Mouse (Mus musculus) liver, embryonic 15.5 days (tissue): ENCODE measurements at regions not wholly inside any gene's neighbourhood (a gene's known extent, or its start where the extent isn't known, plus 50 kb on each side); places are given as distances from the start of the nearest gene placed in this dataset.

ENCODE experiments used
- ATAC-seq: fragments of 200-750 bp; cut with Nextera tagmentation; 2 replicates; pipeline ENCODE4 v1.8.0; 2017; ENCODE audit warnings: moderate number of reproducible peaks, mild to moderate bottlenecking, moderate library complexity; ENCODE audit not compliant: insufficient read depth
- H3K27ac ChIP-seq: fragments of 300-500 bp; sonication (generic); replicated peaks from 2 replicates; pipeline ENCODE4 v1.5.1; 2015; ENCODE audit warnings: mild to moderate bottlenecking, inconsistent platforms
- H3K27me3 ChIP-seq: fragments of 300-500 bp; sonication (generic); 2 replicates; pipeline ENCODE4 v1.6.1; 2015; ENCODE audit warnings: mild to moderate bottlenecking, inconsistent platforms
- H3K36me3 ChIP-seq: fragments of 300-500 bp; sonication (generic); replicated peaks from 2 replicates; pipeline ENCODE4 v1.6.1; 2015; ENCODE audit warnings: moderate library complexity, mild to moderate bottlenecking, inconsistent platforms
- H3K4me1 ChIP-seq: fragments of 300-500 bp; sonication (generic); replicated peaks from 2 replicates; pipeline ENCODE4 v1.6.1; 2015; ENCODE audit warnings: inconsistent platforms
- H3K4me2 ChIP-seq: fragments of 300-500 bp; sonication (generic); 2 replicates; pipeline ENCODE4 v1.6.1; 2015; ENCODE audit warnings: moderate library complexity, mild to moderate bottlenecking, inconsistent platforms
- H3K4me3 ChIP-seq: fragments of 300-500 bp; sonication (generic); replicated peaks from 2 replicates; pipeline ENCODE4 v1.5.1; 2015; ENCODE audit warnings: mild to moderate bottlenecking, inconsistent platforms
- H3K9ac ChIP-seq: fragments of 300-500 bp; sonication (generic); 2 replicates; pipeline ENCODE4 v1.6.1; 2015; ENCODE audit warnings: moderate library complexity, mild to moderate bottlenecking, inconsistent platforms
- H3K9me3 ChIP-seq: fragments of 300-500 bp; sonication (generic); replicated peaks from 2 replicates; pipeline ENCODE4 v1.6.1; 2016; ENCODE audit warnings: inconsistent platforms
- WGBS: fragments of 180-500 bp; shearing (Covaris S2); methylation state at CpG from one replicate; pipeline ENCODE4 v1.1.7; 2015; ENCODE audit warnings: mixed read lengths; ENCODE audit not compliant: insufficient replicate concordance; 5-methylcytosine and 5-hydroxymethylcytosine counted together

DNA sequence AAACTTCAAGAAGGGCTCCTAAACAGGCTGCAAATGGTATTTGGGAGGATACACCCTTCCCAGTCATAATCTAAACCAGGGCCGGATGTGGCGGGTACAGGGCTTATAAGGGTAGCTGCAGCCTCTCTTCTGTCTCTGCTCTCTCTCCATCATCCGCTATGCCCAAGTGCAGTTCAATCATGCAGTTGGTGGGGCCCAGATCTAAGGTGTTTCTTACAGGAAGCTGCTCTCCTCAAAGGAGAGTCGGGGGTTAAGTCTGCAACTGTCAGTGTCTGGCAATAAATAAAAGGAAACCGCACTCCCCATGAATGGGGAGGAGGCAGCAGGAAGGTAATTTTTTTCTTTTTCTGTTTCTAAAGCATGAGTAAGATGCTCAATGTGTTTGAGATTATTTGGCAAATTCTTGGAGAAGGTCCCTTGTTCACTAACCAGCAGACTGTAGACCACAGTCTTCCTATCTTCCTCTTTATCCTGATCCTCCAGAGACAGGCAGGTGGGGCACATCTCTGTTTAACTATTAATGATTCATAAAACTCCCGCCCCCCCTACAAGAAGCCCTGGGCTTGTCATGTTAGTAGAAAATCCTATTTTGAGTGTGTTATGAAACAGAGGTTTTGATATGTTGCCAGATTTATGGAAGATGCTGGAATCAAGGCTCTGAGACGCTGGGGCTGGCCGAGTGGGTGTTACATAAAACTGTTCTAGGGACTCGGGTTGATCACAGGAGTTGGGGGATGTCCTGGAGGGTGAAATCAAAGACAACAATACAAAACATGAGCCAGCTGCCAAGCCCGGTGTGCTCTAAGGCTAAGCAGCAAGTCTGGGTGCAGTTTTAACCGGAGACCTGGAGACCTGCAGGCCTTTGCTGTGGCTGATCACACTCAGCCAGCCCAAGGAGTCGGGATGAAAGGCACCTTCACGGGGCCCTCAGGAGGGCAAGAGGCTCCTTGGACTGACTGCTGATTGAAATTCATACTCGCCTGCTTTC is 69.3 kb upstream of the Irf2bp2 start:
- 28% methylated on average over 14 of the region's 14 CpGs for WGBS
- Histone ChIP-seq H3K4me1 (peaks cover 75% of the 10 kb centered on the region), H3K36me3 (no peaks in the 10 kb centered on the region), H3K9ac (no peak overlapping the region), H3K27ac (no peak overlapping the region), H3K4me2 (no peak overlapping the region), H3K4me3 (no peak overlapping the region), H3K9me3 (no peaks in the 10 kb centered on the region), H3K27me3 (no peaks in the 10 kb centered on the region)
- no peak for ATAC-seq

DNA sequence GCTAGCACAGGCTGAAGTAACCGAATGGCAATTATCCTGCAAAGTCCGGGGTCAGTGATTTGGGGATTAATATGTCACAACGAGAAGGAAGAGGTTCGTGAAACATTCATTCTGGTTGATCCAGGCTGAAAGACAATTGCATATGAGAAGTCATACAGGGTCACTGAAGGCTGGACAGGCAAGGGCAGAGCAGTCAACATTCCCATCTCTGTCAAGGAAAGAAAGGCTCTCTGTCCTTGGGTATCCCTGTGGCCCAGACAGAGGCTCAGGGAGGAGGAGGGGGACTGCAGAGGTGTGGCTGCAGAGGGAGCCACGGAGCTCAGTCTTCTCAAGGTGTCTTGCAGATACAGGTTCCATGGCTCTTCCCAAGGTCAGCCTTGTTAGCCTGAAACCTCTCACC is 68.4 kb upstream of the Irf2bp2 start:
- Histone ChIP-seq H3K4me2 (no peak overlapping the region), H3K4me3 (no peak overlapping the region), H3K27ac (no peak overlapping the region), H3K9ac (no peak overlapping the region), H3K9me3 (no peaks in the 10 kb centered on the region), H3K4me1 (peaks cover 65% of the 10 kb centered on the region), H3K27me3 (no peaks in the 10 kb centered on the region), H3K36me3 (no peaks in the 10 kb centered on the region)
- ATAC-seq: no peak
- 47% methylated on average over 5 of the region's 5 CpGs for WGBS

DNA sequence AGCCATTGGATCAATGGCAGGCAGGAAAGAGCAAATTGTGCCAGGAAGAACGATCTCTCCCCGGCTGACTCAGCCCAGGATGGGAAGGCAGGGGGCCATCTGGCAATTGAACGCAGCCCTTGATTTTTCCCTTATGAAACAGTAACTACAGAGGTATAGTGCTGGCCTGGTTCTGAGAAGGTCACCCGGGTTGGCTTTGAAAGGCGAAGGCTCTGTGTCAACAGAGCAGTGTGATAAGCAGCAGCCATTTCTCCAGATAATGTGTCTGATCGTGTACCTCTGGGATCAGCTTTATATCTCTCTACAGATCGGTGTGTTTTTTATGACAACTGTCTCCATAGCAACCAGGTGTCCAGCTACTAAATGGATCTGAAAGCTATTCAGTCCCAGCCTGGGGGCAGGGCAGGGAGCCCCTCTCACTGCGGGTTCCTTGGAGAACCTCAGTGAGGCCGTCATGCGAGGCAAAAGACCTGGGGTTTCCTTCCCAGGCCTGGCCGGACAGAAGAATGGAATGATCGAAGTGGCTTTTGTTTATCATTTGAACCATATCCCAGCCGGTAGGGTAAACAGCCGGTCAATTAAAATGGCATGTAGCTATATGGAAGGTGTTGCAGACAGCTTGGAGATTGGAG is 67.8 kb upstream of the Irf2bp2 start:
- ATAC-seq: no peak
- peaks cover 60% of the 10 kb centered on the region for H3K4me1 ChIP-seq

DNA sequence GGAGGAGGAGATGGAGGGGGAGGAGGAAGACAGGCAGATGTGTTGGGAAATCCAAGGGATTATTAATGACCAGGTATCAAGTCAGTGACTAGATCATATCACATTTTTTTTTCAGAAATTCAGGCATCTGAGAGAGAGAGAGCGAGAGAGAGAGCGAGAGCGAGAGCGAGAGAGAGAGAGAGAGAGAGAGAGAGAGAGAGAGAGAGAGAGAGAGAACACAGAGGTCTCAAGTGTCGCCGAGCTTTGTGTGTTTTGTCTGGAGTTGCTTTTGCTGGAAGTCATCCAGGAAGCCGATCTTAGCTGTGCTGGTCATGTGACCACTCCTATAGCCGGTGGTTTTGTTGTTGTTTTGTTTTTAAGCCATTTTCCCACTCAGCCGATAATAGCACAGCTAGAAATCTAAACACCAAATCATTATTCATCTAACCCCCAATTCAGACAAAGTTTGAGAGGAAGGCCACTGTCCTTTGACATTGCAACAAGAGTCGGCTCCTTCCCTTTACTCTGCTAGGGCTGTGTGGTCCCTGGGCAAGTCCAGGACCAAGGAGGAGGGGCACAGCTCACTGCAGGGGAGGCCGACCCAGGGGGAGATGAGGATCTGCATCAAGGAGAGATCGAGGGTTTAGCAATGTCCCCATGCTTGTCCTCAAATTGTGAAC is 67.0 kb upstream of the Irf2bp2 start:
- no peak for ATAC-seq
- H3K36me3 ChIP-seq: no peaks in the 10 kb centered on the region
- H3K4me1 ChIP-seq: peaks cover 52% of the 10 kb centered on the region
- H3K9ac ChIP-seq: no peak overlapping the region; the same call in 1 of the 2 replicates
- H3K27me3 ChIP-seq: no peaks in the 10 kb centered on the region
- 26% methylated on average over 11 of the region's 12 CpGs for WGBS
- peak overlapping the region; percentile 48 for H3K27ac ChIP-seq
- H3K4me3 ChIP-seq: no peak overlapping the region; the same call in 1 of the 2 replicates
- H3K4me2 ChIP-seq: peak overlapping the region; percentile 45
- H3K9me3 ChIP-seq: no peaks in the 10 kb centered on the region

More for the DNA sequence above, 67.8 kb upstream of the Irf2bp2 start:
- H3K27ac ChIP-seq: peak overlapping the region; percentile 48; the same call in 1 of the 2 replicates
- peak overlapping the region; percentile 45 for H3K4me2 ChIP-seq
- H3K9me3 ChIP-seq: no peaks in the 10 kb centered on the region
- H3K36me3 ChIP-seq: no peaks in the 10 kb centered on the region
- H3K27me3 ChIP-seq: no peaks in the 10 kb centered on the region
- H3K4me3 ChIP-seq: no peak overlapping the region
- no peak overlapping the region for H3K9ac ChIP-seq
- WGBS: 39% methylated on average over 14 of the region's 14 CpGs

DNA sequence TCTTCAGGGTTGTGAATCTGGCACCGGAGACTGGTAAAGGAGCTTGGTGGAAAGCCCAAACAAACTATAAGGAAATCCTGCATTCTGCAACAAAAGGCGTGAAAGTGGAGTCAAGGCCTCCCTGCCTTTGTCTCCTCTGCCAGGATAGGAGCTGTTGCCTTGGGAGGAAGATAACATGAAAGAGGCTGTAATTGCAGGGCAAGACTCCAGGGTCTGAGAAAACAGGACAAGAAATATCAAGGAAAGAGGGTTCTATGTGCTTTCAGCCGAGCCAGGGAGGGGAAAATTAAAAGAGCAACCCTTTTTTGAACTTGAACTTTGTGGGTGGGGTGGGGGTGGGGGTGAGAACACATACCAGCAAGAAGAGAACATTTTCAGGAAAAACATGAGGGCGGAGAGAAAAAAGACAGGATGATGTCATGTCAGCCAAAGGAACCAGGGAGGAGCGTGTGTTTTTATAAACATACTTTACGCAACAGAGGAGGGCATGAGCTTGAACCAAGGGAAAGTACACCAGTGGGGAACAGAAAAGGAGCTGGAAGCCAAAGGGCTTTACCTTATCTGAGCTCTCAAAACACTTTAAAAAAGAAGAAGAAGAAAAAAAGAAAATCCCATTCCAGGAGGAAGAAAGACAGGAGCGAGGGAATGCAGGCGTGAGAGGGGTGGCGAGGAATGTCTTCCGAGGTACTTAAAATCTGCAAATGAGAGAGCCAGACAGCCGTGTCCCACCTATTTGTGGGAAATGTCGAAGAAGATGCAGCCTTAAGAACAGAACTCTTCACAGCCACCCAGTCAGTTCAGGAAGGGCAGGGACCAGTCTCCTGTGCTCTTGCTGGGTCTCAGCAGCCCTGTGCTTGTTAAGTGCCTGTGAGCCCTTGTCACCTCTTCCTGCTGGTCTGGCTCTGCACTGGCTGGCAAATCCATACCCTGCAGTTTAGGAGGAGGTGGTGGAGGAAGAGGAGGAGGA is 66.2 kb upstream of the Irf2bp2 start:
- peaks cover 44% of the 10 kb centered on the region for H3K4me1 ChIP-seq

DNA sequence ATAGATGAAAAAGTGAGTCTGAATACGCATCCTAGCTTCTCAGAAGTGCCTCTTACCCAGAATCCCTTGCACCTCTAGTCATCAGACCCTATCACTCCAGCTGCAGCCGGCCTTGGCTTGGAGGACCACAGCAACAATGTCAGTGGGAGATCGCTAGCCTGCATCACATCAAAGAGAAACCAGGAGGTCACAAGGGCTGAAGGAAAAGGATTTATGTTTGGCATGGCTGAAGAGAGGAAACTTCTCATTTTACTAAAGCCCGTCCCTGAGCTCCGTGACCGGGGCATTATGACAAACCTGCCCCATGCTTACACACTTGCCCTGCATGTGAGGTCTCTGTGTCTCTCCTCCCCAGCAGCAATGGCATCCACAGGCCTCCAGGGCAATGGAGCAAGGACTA is 63.8 kb upstream of the Irf2bp2 start:
- no peak overlapping the region for H3K4me2 ChIP-seq
- H3K4me1 ChIP-seq: peaks cover 26% of the 10 kb centered on the region
- H3K9me3 ChIP-seq: no peaks in the 10 kb centered on the region
- 74% methylated on average over 6 of the region's 6 CpGs for WGBS
- no peaks in the 10 kb centered on the region for H3K27me3 ChIP-seq
- no peak overlapping the region for H3K9ac ChIP-seq
- H3K27ac ChIP-seq: no peak overlapping the region
- no peak overlapping the region for H3K4me3 ChIP-seq
- H3K36me3 ChIP-seq: no peaks in the 10 kb centered on the region
- ATAC-seq: no peak

More for the DNA sequence above, 66.2 kb upstream of the Irf2bp2 start:
- Histone ChIP-seq H3K27me3 (no peaks in the 10 kb centered on the region), H3K27ac (peak overlapping the region; percentile 48), H3K36me3 (no peaks in the 10 kb centered on the region), H3K9ac (no peak overlapping the region), H3K9me3 (no peaks in the 10 kb centered on the region), H3K4me2 (peak overlapping the region; percentile 45; the same call in 1 of the 2 replicates), H3K4me3 (no peak overlapping the region)
- no peak for ATAC-seq
- WGBS: 51% methylated on average over 12 of the region's 12 CpGs

DNA sequence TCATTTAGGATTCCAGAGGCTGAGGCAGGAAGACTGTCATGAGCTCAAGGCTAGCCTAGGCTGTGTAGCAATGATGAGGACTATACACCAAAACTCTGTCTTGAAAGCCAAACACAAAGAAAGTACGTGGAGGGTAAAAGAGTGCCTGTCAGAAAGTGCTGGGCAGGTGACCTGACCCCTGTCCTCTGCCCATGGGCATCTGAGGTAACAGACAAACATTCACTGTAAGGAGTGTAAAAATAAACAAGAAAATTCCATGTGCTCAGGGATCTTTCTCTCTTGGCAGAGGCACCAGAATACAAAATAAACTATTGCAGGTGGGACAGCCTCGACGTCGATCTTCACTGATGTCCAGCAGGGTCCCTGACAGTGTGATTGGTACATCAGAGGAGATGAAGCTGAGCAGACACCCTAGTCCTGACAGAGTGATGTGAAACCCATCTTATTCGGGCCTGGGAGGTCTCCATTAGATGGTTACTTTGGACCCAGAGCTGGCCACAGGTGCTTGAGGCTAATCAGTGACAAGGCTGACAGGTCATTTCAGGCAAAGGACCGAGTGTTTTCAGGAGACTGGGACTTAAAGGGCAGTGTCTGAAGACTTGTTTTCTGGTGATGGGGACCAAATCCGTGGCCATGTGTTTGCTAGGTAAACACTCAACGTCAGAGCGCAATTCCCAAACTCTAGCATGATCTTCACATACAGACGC is 62.9 kb upstream of the Irf2bp2 start:
- WGBS: 61% methylated on average over 10 of the region's 10 CpGs
- no peak overlapping the region for H3K27ac ChIP-seq
- H3K4me3 ChIP-seq: no peak overlapping the region

DNA sequence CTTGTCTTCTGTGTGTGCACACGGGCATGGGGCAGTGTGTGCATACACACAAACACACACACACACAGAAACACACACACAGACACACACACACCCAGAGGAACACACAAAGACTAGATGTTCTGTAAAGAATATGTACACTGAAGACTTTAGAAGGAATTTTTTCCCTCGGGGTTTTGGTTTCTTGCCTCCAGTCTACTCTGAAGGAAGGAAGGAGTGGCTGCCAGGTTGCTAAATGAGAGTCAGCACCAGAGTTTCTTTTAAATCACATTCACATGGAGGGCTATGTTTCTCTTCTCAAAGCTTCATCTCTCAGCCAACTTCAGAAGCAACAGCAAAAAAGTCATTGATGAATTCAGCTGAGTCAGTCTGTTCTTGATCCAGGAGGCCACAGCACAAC is 61.8 kb upstream of the Irf2bp2 start:
- Histone ChIP-seq H3K27ac (no peak overlapping the region), H3K36me3 (no peaks in the 10 kb centered on the region), H3K4me2 (no peak overlapping the region), H3K4me3 (no peak overlapping the region), H3K9ac (no peak overlapping the region), H3K9me3 (no peaks in the 10 kb centered on the region), H3K4me1 (peaks cover 6% of the 10 kb centered on the region), H3K27me3 (no peaks in the 10 kb centered on the region)
- WGBS: 47% methylated on average over 2 of the region's 2 CpGs
- no peak for ATAC-seq

More for the DNA sequence above, 62.9 kb upstream of the Irf2bp2 start:
- Histone ChIP-seq H3K9ac (no peak overlapping the region), H3K4me1 (peaks cover 18% of the 10 kb centered on the region), H3K9me3 (no peaks in the 10 kb centered on the region), H3K4me2 (no peak overlapping the region), H3K36me3 (no peaks in the 10 kb centered on the region), H3K27me3 (no peaks in the 10 kb centered on the region)
- no peak for ATAC-seq

DNA sequence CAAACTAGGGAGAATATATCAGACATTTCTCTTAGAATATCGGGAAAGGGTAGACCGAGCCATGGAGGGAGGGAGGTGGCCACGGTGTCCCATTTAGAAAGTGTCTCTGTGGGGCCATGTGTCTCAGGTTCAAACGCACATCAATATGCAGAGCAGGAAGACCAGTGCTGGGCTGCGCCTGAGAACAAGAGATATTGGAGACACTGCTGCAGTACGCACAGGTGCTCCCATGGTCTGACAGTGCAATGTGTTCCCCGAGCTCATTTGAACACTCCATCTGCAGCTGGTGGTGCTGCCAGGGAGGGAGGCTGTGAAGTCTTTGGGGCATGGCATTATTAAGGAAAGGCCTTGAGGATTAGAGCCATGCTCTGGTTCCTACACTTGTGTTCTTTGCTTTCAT is 60.6 kb upstream of the Irf2bp2 start:
- peaks cover 1% of the 10 kb centered on the region; the same call in 1 of the 2 replicates for H3K4me1 ChIP-seq
- WGBS: 76% methylated on average over 7 of the region's 7 CpGs
- no peak overlapping the region for H3K4me3 ChIP-seq
- no peaks in the 10 kb centered on the region for H3K9me3 ChIP-seq
- no peaks in the 10 kb centered on the region for H3K27me3 ChIP-seq
- H3K36me3 ChIP-seq: no peaks in the 10 kb centered on the region
- H3K9ac ChIP-seq: no peak overlapping the region
- H3K4me2 ChIP-seq: no peak overlapping the region
- ATAC-seq: no peak
- no peak overlapping the region for H3K27ac ChIP-seq

DNA sequence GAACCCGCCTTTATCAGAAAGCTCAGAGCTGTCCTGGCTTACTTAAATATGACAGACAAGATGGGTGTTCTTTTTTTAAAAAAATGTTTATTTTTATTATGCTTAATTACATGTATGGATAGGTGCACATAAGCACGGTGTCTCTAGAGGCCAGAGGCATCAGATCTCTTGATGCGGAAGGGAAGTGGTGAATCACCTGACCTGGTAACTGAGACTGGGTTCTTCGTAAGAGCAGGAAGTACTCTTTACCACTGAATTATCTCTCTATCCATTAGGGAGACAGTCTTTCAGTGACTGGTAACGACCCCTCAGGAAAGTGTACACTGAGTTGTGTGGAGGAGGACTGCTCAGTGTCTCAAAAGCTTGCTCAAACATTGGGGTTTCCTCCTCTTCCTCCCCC is 58.4 kb upstream of the Irf2bp2 start:
- WGBS: 30% methylated on average over 5 of the region's 5 CpGs
- H3K4me3 ChIP-seq: no peak overlapping the region

More for the DNA sequence above, 58.4 kb upstream of the Irf2bp2 start:
- H3K4me1 ChIP-seq: peaks cover 7% of the 10 kb centered on the region
- no peaks in the 10 kb centered on the region for H3K27me3 ChIP-seq
- no peaks in the 10 kb centered on the region for H3K36me3 ChIP-seq
- H3K9ac ChIP-seq: no peak overlapping the region
- ATAC-seq: no peak
- no peaks in the 10 kb centered on the region for H3K9me3 ChIP-seq
- H3K27ac ChIP-seq: no peak overlapping the region
- no peak overlapping the region for H3K4me2 ChIP-seq
